Mouse (Mus musculus) embryonic facial prominence, embryonic 13.5 days (tissue): ENCODE measurements around the gene Rrh. TPM values are rescaled to one million over a fixed set of nuclear protein-coding genes. Genes with fewer than 3 reads are reported as not detected.

Experiments
- ATAC-seq: fragments of 200-750 bp; cut with Nextera tagmentation; 2 replicates; pipeline ENCODE4 v1.8.0; 2017; ENCODE audit warnings: low read depth; ENCODE audit not compliant: insufficient number of reproducible peaks, insufficient read depth, low FRiP score, low TSS enrichment
- H3K27ac ChIP-seq: fragments of 300-500 bp; sonication (generic); 2 replicates; pipeline ENCODE4 v1.5.1; 2015; ENCODE audit warnings: moderate library complexity, mild to moderate bottlenecking, inconsistent platforms
- H3K27me3 ChIP-seq: fragments of 300-500 bp; sonication (generic); 2 replicates; pipeline ENCODE4 v1.6.1; 2015; ENCODE audit warnings: mild to moderate bottlenecking, inconsistent platforms
- H3K36me3 ChIP-seq: fragments of 300-500 bp; sonication (generic); 2 replicates; pipeline ENCODE4 v1.6.1; 2015; ENCODE audit warnings: mild to moderate bottlenecking, inconsistent platforms
- H3K4me1 ChIP-seq: fragments of 300-500 bp; sonication (generic); 2 replicates; pipeline ENCODE4 v1.6.1; 2015; ENCODE audit warnings: inconsistent platforms
- H3K4me2 ChIP-seq: fragments of 300-500 bp; sonication (generic); 2 replicates; pipeline ENCODE4 v1.6.1; 2015; ENCODE audit warnings: moderate library complexity, mild to moderate bottlenecking, inconsistent platforms
- H3K4me3 ChIP-seq: fragments of 300-500 bp; sonication (generic); 2 replicates; pipeline ENCODE4 v1.5.1; 2015; ENCODE audit warnings: mild to moderate bottlenecking, inconsistent platforms
- H3K9ac ChIP-seq: fragments of 300-500 bp; sonication (generic); 2 replicates; pipeline ENCODE4 v1.6.1; 2015; ENCODE audit warnings: mild to moderate bottlenecking, inconsistent platforms
- H3K9me3 ChIP-seq: fragments of 300-500 bp; sonication (generic); 2 replicates; pipeline ENCODE4 v1.6.1; 2016; ENCODE audit warnings: inconsistent platforms
- WGBS: fragments of 180-500 bp; shearing (Covaris S2); methylation state at CpG from one replicate; pipeline ENCODE4 v1.1.7; 2015; ENCODE audit warnings: mixed read lengths; 5-methylcytosine and 5-hydroxymethylcytosine counted together
- polyA plus RNA-seq: library from polyadenylated mRNA; unstranded; fragments of >200 nt; fragmentation: Nextera tagmentation; extraction: Ambion mirVana; gene quantifications from 2 replicates; pipeline ENCODE4 v1.2.1, GENCODE M21; 2015

Gene Rrh
- 0.23 and 0.38 TPM in 2 replicates for polyA plus RNA-seq

DNA sequence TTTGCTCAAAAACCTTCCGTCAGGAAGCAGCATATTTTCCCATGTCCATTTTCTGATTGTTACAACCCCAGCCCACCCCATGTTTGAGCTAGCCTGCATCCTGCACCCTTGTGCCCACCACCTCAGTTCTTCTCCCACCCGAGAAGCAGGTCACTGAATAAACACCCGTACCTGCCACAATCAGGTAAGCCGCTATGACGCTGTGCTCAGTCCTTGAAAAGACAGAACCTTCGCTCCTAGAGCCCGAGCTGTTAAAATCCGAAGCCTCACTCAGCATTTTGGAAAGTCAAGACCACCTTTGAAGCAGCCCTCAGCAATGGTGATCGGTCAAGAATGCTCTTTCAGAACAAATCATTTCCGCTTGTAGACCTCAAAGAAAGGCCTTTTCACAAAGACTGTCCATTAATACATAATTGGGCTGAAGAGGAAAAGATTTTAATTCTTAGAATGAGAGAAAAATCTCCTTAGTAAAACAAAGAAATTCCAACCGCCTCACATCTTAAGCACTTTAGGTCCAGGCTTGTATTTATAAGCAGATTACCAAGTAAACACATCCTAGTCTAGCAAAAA is at the start of gene Rrh:
Rrh (minus strand) TSS at position 382 of the 570 bp plus-strand sequence.
- no peak for ATAC-seq
- H3K4me3 ChIP-seq: no peak within 1 kb of the TSS
- WGBS: 84% methylated on average over 11 of the region's 11 CpGs
- no peak within 1 kb of the TSS for H3K9ac ChIP-seq
- H3K27ac ChIP-seq: no peak within 1 kb of the TSS
- peaks cover 39% of the 10 kb centered on the region for H3K36me3 ChIP-seq
- no peaks in the 10 kb centered on the region for H3K9me3 ChIP-seq
- H3K27me3 ChIP-seq: no peaks in the 10 kb centered on the region
- H3K4me2 ChIP-seq: no peak within 1 kb of the TSS
- H3K4me1 ChIP-seq: no peaks in the 10 kb centered on the region

DNA sequence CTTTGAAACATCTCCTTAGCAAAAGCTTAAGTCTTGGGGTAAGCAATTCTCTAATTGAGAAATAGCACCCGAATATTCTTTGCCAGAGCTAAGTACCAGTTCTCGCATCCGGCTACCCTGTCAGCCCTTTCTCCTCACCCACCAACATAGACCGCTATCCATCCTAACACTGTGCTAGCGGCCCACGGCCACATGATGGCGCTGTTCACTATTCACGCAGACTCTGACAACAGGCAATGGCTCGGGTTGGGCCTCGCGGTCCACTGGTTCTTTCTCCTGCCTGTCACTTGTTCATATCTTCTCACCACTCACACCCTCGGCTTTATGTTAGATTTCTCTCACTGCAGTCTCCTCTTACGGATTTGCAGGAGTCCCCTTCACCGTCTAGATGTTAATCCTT is 41.3 kb upstream of the Rrh start:
- no peak for ATAC-seq

DNA sequence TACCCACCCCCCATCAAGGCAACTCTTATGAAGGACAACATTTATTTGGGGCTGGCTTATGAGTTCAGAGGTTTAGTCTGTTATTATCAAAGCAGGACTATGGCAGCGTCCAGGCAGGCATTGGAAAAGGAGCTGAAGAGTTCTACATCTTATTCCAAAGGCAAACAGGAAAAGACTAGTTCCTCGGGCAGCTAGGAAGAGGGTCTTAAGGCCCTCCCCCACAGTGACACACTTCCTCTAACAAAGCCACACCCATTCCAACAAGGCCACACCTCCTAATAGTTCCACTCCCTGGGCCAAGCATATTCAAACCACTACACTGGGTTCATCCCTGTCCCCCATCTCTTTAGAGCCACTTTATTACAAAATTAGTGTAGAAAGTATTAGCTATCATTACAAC is 40.2 kb upstream of the Rrh start:
- ATAC-seq: no peak
- H3K9me3 ChIP-seq: no peaks in the 10 kb centered on the region
- H3K4me3 ChIP-seq: no peak overlapping the region
- no peaks in the 10 kb centered on the region for H3K36me3 ChIP-seq
- WGBS: 83% methylated on average over 2 of the region's 2 CpGs
- H3K4me1 ChIP-seq: no peaks in the 10 kb centered on the region
- H3K27me3 ChIP-seq: no peaks in the 10 kb centered on the region
- no peak overlapping the region for H3K27ac ChIP-seq
- H3K9ac ChIP-seq: no peak overlapping the region
- H3K4me2 ChIP-seq: no peak overlapping the region

More for the DNA sequence above, 41.3 kb upstream of the Rrh start:
- no peaks in the 10 kb centered on the region for H3K9me3 ChIP-seq
- H3K27me3 ChIP-seq: no peaks in the 10 kb centered on the region
- no peak overlapping the region for H3K4me2 ChIP-seq
- no peak overlapping the region for H3K9ac ChIP-seq
- 53% methylated on average over 14 of the region's 14 CpGs for WGBS
- no peak overlapping the region for H3K4me3 ChIP-seq
- no peaks in the 10 kb centered on the region for H3K4me1 ChIP-seq
- no peaks in the 10 kb centered on the region for H3K36me3 ChIP-seq
- H3K27ac ChIP-seq: no peak overlapping the region

DNA sequence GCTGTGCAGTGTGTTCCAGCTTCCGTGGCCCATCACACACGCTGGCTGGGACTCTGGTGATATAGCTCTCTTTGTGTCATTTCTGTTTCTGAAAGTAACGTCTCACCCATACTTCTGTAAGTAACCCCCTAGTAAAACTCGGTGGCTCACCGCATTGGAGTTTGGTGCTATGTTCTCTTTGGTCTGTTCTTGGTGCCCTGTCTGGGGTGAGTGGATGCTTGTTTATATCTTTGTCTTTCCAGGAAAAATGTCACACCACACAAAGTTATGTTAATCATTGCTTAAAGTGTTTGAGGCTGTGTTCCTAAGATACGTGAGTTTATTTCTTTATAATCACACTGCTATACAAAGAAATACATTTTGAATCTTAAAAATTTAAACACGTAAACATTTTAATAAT is 24.5 kb upstream of the Rrh start:
- H3K9me3 ChIP-seq: no peaks in the 10 kb centered on the region
- no peak overlapping the region for H3K4me2 ChIP-seq
- H3K4me3 ChIP-seq: no peak overlapping the region
- no peaks in the 10 kb centered on the region for H3K27me3 ChIP-seq
- H3K9ac ChIP-seq: no peak overlapping the region
- H3K4me1 ChIP-seq: no peaks in the 10 kb centered on the region
- WGBS: 82% methylated on average over 7 of the region's 7 CpGs
- H3K36me3 ChIP-seq: no peaks in the 10 kb centered on the region
- ATAC-seq: no peak
- H3K27ac ChIP-seq: no peak overlapping the region

DNA sequence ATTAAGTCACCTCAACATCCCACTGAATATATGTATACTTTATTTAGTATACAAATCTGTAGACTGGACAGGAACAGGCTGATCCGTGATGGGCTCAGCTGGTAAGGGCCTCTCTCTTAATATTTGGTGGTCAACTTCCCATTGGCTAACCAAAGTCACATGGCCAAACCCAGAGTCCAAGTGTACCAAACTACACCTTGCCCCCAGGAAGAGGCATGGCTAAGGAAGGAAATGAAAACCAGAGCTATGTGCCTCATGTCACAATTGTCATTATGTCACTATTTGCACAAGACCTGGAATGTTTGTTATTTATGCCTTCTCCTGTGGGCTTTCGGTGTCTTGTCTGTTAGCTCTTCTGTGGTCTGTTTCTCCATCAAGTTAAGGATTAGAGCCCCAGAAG is 23.5 kb upstream of the Rrh start:
- no peak overlapping the region for H3K27ac ChIP-seq
- H3K9me3 ChIP-seq: no peaks in the 10 kb centered on the region
- WGBS: 82% methylated on average over 2 of the region's 2 CpGs
- no peaks in the 10 kb centered on the region for H3K4me1 ChIP-seq
- H3K4me2 ChIP-seq: no peak overlapping the region
- no peaks in the 10 kb centered on the region for H3K36me3 ChIP-seq
- H3K27me3 ChIP-seq: no peaks in the 10 kb centered on the region
- ATAC-seq: no peak
- no peak overlapping the region for H3K9ac ChIP-seq
- no peak overlapping the region for H3K4me3 ChIP-seq

DNA sequence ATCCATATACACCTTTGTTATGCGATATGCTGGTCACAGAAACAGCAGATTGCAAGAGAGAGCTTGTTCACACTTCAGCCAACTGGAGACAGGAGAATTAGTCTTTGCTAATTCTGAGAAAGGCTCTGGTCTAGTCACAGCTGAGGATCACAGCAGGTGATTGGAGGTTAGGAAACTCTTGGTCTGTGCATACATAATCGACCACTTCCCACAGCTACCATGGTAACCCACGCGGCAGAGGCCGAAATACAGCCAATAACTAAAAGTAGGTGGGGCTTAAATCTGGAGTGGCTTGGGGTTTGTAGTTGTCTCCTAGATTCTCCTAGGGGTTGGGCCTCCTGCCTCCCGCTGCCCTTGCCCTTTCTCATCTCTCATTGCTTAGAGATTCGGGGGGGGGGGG is 15.6 kb upstream of the Rrh start:
- 64% methylated on average over 7 of the region's 7 CpGs for WGBS
- ATAC-seq: no peak
- no peak overlapping the region for H3K27ac ChIP-seq

DNA sequence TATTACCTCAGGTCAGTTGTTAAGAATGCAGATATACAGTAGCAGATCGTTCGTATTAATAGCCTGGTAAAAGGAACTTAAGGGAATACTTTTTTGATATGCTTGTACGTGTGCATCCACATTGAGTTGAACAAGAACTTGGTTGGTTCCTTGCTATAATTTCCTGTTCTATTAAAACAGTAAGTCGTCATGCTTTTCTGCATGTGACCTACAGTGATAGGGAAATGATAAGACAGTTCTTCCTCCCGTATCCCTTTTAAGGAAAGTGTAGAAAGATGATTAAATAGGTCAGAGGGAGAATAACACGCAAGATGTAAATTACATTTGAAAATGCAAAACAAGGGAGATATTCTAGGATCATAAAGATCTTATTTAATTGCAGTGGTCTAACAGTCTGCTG is 14.6 kb upstream of the Rrh start:
- WGBS: 88% methylated on average over 6 of the region's 6 CpGs
- Histone ChIP-seq H3K9ac (no peak overlapping the region), H3K9me3 (no peaks in the 10 kb centered on the region), H3K4me3 (no peak overlapping the region), H3K4me1 (no peaks in the 10 kb centered on the region), H3K36me3 (no peaks in the 10 kb centered on the region), H3K27ac (no peak overlapping the region), H3K4me2 (no peak overlapping the region), H3K27me3 (no peaks in the 10 kb centered on the region)
- ATAC-seq: no peak

More for the DNA sequence above, 15.6 kb upstream of the Rrh start:
- Histone ChIP-seq H3K27me3 (no peaks in the 10 kb centered on the region), H3K36me3 (no peaks in the 10 kb centered on the region), H3K9ac (no peak overlapping the region), H3K4me3 (no peak overlapping the region), H3K4me1 (no peaks in the 10 kb centered on the region), H3K4me2 (no peak overlapping the region), H3K9me3 (no peaks in the 10 kb centered on the region)

DNA sequence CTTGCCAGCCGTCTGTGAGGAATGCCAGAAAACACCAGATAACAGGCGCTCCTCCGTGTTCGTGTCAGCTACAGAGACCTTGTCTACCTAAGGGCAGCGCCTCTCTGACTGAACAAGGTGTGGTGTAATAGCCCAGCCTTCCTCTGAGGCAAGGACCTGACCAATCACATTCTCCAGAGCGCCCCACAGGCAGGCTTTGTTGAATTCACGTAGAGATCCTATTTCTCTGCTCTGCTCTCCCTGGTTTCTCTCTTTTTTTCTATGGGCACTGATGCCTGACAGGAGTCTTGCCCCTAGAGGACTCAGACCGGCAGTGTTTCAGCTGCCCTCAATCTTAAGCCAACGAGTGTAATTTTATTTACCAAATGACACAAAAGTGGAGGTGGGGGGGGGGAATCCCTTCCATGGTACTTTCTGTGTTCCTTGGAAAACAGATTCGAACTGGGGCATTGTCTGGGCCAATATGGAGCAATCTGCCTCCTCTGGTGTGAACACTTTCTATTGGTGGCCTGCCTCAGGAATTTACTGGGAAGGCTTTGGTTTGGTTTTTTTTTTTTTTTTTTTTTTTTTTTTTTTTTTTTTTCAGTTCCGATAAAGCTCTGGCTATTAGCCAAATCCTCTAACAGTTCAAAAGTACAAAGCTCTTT is 13.8 kb upstream of the Rrh start:
- 0 out of 2 replicates have a peak, but pooled peaks have one; percentile 50 for ATAC-seq
- Histone ChIP-seq H3K4me1 (no peaks in the 10 kb centered on the region), H3K9me3 (no peaks in the 10 kb centered on the region), H3K4me3 (no peak overlapping the region), H3K9ac (no peak overlapping the region), H3K36me3 (no peaks in the 10 kb centered on the region), H3K27me3 (no peaks in the 10 kb centered on the region), H3K4me2 (peak overlapping the region; percentile 36), H3K27ac (no peak overlapping the region)
- 15% methylated on average over 11 of the region's 11 CpGs for WGBS

DNA sequence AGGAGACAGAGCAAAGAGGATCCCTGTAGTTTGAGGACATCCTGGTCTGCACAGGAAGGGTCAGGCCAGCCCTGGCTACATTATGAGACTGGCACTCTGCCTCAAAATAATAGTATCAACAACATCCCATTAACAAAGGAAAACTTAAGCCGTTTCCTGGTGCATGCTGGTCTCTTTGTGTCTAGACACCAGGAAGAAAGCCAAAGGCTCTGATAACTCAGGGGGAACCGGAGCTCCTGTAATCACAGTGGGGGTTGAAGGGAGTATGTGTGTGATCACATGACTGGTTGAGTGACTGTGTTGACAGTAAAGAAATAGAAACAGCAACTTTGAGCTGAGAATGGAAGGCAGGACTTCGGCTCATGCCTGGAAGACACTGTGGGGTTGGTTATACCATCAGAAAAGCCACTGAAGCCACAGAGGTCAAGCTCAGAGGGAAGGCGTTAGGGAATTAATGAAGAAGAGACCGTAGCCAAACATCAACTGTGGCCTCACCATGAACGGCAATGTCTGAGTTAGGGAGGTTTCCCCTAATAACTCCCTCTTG is 13.1 kb upstream of the Rrh start, which contains the start of gene Cfi:
Cfi (plus strand) TSS at position 497 of the 547 bp plus-strand sequence.
- no peak within 1 kb of the TSS for H3K9ac ChIP-seq
- H3K9me3 ChIP-seq: no peaks in the 10 kb centered on the region
- H3K4me2 ChIP-seq: peak within 1 kb of the TSS; percentile 36
- no peak within 1 kb of the TSS for H3K4me3 ChIP-seq
- no peaks in the 10 kb centered on the region for H3K4me1 ChIP-seq
- no peak for ATAC-seq
- H3K27ac ChIP-seq: no peak within 1 kb of the TSS
- 67% methylated on average over 6 of the region's 6 CpGs for WGBS
- no peaks in the 10 kb centered on the region for H3K36me3 ChIP-seq
- no peaks in the 10 kb centered on the region for H3K27me3 ChIP-seq

DNA sequence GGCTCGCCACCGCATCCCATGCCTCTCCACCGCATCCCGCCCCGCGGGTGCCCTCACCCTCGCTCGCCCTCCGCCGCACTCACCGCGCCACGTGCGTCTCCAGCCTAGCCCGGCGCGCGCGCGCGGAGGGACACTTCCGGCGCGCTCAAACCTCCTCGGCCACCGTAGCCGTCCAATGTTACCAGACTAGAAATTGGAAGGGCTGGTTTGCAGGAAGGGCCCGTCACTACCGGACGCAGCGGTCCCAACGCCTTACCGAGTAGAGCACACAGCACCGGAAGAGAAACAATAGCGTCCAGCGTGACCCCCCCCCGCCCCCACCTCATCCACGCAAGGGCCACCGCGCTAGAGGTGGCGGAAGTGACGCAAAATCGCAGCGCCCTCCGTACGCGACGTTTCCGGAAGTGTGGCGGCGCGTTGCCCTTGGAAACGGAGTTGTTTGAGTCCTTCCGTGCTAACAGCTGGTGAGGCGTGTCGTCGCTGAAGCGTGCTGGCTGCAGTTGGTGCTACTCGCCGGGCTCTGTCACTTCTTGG is 8.7 kb upstream of the Rrh start, which contains the start of gene Gar1:
Gar1 (minus strand) TSS at position 362 of the 534 bp plus-strand sequence.
- Histone ChIP-seq H3K27me3 (no peaks in the 10 kb centered on the region), H3K4me3 (peak within 1 kb of the TSS; percentile 95), H3K4me1 (peaks cover 15% of the 10 kb centered on the region), H3K9ac (peak within 1 kb of the TSS; percentile 85), H3K36me3 (peaks cover 18% of the 10 kb centered on the region), H3K27ac (peak within 1 kb of the TSS; percentile 91), H3K9me3 (no peaks in the 10 kb centered on the region), H3K4me2 (peak within 1 kb of the TSS; percentile 72)
- under 1% methylated on average over 60 of the region's 60 CpGs for WGBS
- ATAC-seq: peak; percentile 84

DNA sequence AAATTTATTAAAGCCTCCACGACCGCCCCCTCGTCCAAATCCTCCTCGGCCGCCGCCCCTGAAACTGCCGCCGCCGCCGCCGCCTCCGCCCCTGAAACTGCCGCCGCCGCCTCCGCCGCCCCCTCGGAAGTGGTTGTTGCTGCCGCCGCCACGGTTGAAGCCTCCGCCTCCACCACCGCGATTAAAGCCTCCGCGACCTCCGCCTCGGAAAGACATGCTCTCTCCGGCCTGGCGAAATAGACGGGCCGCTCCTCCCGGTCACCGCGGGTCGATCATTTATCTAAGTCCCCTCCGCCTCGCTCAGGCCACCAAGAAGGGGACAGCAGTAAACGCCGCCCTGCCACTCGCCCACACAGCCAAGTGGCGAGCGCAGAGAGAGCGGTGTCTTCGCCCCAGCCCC is 8.2 kb upstream of the Rrh start:
- peaks cover 15% of the 10 kb centered on the region for H3K4me1 ChIP-seq
- WGBS: under 1% methylated on average over 44 of the region's 45 CpGs
- H3K9ac ChIP-seq: peak overlapping the region; percentile 85
- peak overlapping the region; percentile 72 for H3K4me2 ChIP-seq
- H3K27me3 ChIP-seq: no peaks in the 10 kb centered on the region
- H3K27ac ChIP-seq: peak overlapping the region; percentile 91
- H3K4me3 ChIP-seq: peak overlapping the region; percentile 95
- peaks cover 23% of the 10 kb centered on the region for H3K36me3 ChIP-seq
- ATAC-seq: no peak; the same call in 1 of the 2 replicates
- no peaks in the 10 kb centered on the region for H3K9me3 ChIP-seq

DNA sequence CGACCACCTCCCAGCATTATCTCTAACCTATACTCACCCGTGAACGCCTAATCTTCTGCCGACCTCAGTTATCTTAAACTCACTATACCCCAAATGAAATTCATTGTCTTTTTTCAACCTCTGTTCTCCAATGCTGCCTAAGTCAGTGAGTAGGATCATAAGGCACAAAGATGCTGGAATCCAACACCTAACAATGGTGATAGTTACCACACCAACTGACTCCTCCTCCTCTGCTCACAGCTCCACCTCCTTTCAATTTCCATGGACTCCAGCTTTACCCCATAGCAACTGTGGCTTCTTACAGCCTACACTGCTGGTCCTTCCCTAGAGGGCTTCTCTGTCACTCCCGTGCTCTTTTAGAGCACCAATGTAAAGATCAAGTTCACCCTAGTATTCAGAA is 5.3 kb upstream of the Rrh start:
- H3K4me2 ChIP-seq: no peak overlapping the region
- H3K27ac ChIP-seq: no peak overlapping the region
- WGBS: 92% methylated on average over 5 of the region's 5 CpGs
- H3K36me3 ChIP-seq: peaks cover 47% of the 10 kb centered on the region
- H3K4me3 ChIP-seq: no peak overlapping the region
- no peak for ATAC-seq
- peaks cover 15% of the 10 kb centered on the region for H3K4me1 ChIP-seq
- H3K9ac ChIP-seq: no peak overlapping the region
- no peaks in the 10 kb centered on the region for H3K27me3 ChIP-seq
- no peaks in the 10 kb centered on the region for H3K9me3 ChIP-seq
